Mouse (Mus musculus) CD4-positive, CD25-positive, alpha-beta regulatory T cell, adult 4 months (primary cell): ENCODE measurements around the gene Yy1. TPM values are rescaled to one million over a fixed set of nuclear protein-coding genes. Genes with fewer than 3 reads are reported as not detected.

Source experiments
- ATAC-seq: one replicate; pipeline ENCODE4 v1.8.0; 2017
- polyA plus RNA-seq, 2 experiments: library from polyadenylated mRNA; unstranded; fragments of 100-300 nt; shearing (Covaris generic); gene quantifications; one replicate each; pipeline ENCODE4 v1.2.1; 2017

Gene Yy1
- polyA plus RNA-seq, 2 experiments from 2014 or later: 12.7 to 17.1 TPM

GRCm38 (mm10) chr12:108865007-108865494 is 72.3 kb downstream of the Yy1 start:
- ATAC-seq: no peak

- no peak for ATAC-seq
Observed at GRCm38 (mm10) chr12:108869575-108869974, 76.8 kb downstream of the Yy1 start.

Other genes starting within 250 kb of the Yy1 start
- 100 to 1,000 TPM; 313 to 337 TPM for gene Evl, start 238.3 kb upstream of the Yy1 start, polyA plus RNA-seq
- gene Degs2, start 90.7 kb upstream of the Yy1 start, polyA plus RNA-seq: 1 to 10 TPM; 7.4 to 7.8 TPM
- 1 to 10 TPM; 3.0 to 3.8 TPM for gene Slc25a29, start 42.9 kb downstream of the Yy1 start, polyA plus RNA-seq
- gene Slc25a47, start 43.1 kb downstream of the Yy1 start, polyA plus RNA-seq: 1 to 10 TPM; 1.2 to 2.6 TPM
- 10 to 100 TPM in 1 of 2 experiments, 1 to 10 TPM in 1; 5.7 to 19.2 TPM for gene Wdr25, start 100.7 kb downstream of the Yy1 start, polyA plus RNA-seq
- 10 to 100 TPM; 52.8 to 85.9 TPM for gene Wars, start 101.2 kb downstream of the Yy1 start, polyA plus RNA-seq